Mouse (Mus musculus) large intestine, adult 2 months (tissue): Measurements from ENCODE around the gene Plac9b. TPM values are rescaled to one million over a fixed set of nuclear protein-coding genes. Genes with fewer than 3 reads are reported as not detected.
"Not testable (repeated sequence)": the region's sequence is repeated elsewhere in the genome, so short reads cannot be mapped to it uniquely, and the experiment has no call there.

Source experiments
- DNase-seq: peaks from one replicate; pipeline ENCODE4 v3.0.0-alpha.2; 2012; ENCODE audit warnings: low read depth, low spot score
- WGBS: fragments of 180-500 bp; shearing (Covaris S2); methylation state at CpG from one replicate; pipeline ENCODE4 v1.1.7; 2018; 5-methylcytosine and 5-hydroxymethylcytosine counted together
- polyA plus RNA-seq: library from polyadenylated mRNA; depleted of rRNA; stranded (reverse); fragments of >200 nt; gene quantifications from 2 replicates; pipeline ENCODE4 v1.2.3, GENCODE M21; 2012; rRNA removed

Gene Plac9b
- 14.0 and 28.3 TPM in 2 replicates for polyA plus RNA-seq

DNA sequence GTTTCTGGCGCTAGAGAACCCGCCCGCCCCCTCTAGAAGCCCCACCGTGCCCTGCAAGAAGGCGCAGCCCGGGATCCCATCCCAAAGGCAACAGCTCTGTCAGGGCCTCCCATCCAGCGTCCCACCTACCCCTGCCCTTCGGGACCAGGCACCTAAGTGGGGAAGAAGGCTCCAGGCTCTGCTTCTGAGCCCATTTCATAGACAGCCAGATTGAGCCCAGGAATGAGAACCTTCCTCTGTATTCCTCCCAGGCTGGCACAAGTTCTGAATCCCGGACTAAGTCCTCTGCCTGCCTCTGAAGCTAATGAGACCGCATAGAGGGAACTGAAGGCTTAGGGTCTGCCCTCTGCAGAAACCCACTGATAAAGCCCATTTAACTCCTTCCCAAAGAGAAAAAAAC lies at the start of gene Plac9b:
Gene Plac9b, minus strand, starts transcription at position 101 of the 400 bp plus-strand sequence.
- DNase-seq, result not testable (repeated sequence)
- WGBS, result no CpG with 5 or more reads among the region's 10 CpGs

- WGBS, result no CpG with 5 or more reads among the region's 5 CpGs
- not testable (repeated sequence) for DNase-seq
Observed at GRCm38 (mm10) chr14:26216233-26217000, 34.1 kb upstream of the Plac9b start.

DNA sequence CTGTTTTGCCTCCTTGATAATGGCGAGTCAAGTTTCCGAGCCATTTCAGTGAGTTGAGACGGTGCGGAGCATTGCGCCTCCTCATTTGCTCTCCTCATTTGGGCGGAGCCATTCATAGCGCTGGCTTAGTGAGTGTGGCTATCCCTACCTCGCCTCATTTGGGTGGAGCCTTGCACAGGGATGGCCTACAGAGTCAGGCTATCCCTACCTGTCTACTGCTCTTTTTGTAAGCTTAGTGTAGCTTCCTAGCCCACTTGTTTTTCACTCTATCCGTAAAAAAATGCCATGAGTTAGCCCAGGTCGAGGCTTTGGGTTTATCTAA lies 24.6 kb upstream of the Plac9b start, which contains the start of gene Tmem254b:
Gene Tmem254b, minus strand, starts transcription at position 116 of the 322 bp plus-strand sequence.
- no CpG with 5 or more reads among the region's 10 CpGs for WGBS
- DNase-seq, result not testable (repeated sequence)

DNA sequence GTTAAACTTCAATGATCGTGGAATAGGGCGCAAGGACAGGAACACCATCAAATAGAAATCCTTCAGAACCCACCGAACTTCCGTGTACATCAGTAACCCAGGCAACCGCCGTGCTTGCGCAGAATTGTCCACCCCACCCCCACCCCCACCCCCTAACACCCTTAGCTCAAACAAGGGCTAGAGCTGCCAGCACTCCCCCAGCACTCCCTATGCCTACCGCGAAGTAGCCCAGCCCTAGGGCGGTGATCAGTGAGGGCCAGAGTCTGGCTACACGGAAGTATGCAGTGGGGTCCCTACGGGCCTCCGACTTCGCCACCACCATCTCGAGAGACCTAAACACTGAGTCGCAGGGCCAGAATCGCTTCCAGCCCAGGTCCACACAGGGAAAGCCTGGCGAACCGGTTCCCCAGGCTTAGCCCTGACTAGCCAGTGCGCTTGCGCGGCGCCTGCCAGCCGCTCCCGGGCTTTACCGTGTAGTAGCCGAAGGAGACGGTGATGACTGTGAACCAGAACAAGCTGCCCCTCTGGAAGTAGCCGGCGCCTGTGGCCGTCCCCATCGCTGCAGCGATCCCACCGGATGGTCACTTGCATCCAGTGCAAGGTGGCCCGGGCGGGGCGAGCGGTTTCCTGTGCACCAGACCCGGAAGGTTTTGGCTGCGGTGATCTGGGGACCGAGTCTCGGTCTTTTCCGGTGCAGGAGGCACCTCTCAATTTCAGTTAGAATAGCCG lies 24.1 kb upstream of the Plac9b start:
- not testable (repeated sequence) for DNase-seq
- no CpG with 5 or more reads among the region's 44 CpGs for WGBS

GRCm38 (mm10) chr14:26197851-26198250 lies 15.6 kb upstream of the Plac9b start:
- no CpG with 5 or more reads among the region's 3 CpGs for WGBS
- not testable (repeated sequence) for DNase-seq

DNA sequence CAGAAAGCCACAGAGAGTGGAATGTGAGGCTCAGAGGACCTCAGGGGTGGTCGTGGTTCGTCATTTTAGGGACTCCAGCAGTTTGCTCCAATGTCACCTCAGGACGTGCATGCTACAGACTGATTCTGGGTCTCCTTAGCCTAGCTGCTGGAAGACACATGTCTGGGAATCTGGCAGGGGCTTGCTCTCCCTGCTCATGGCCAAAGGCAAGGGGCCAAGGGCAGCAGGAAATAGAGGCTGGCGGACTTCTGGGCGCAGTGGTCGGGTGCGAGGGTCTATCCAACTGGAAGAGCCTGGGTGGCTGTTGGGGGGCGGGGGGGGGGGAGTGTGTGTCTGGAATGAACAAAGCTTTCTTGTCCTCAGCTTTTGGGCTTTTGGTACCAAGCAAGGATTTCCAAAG lies 6.1 kb upstream of the Plac9b start:
- no CpG with 5 or more reads among the region's 8 CpGs for WGBS
- DNase-seq, result not testable (repeated sequence)

- WGBS, result no CpG with 5 or more reads among the region's 9 CpGs
- not testable (repeated sequence) for DNase-seq
Observed at GRCm38 (mm10) chr14:26186638-26187037, 4.4 kb upstream of the Plac9b start.

- not testable (repeated sequence) for DNase-seq
- WGBS, result no CpG with 5 or more reads among the region's 10 CpGs
Observed at GRCm38 (mm10) chr14:26181660-26182059, 620 bp downstream of the Plac9b start.

GRCm38 (mm10) chr14:26175028-26175427 lies 7.3 kb downstream of the Plac9b start:
- no CpG with 5 or more reads among the region's 6 CpGs for WGBS
- DNase-seq, result not testable (repeated sequence)

DNA sequence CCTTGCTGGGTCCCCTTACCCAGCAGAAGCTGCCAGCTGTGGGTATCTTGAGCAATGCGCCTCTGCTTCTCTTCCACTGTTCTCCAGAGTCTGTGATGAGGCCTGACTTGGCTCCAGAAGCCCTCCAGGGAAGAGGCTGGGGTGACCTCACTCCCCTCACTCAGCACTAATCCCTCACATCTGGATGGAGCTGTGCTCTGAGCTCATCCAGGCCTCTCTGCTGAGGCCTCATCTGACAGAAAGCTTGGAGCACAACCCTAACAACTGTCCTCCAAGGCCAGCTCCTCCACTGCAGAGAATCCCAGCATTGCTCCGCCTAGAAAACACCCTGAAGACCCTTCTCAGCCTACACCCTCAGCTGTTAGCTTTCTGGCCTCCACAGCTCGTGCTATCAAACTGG lies 8.3 kb downstream of the Plac9b start:
- not testable (repeated sequence) for DNase-seq
- no CpG with 5 or more reads among the region's 3 CpGs for WGBS

- WGBS, result no CpG with 5 or more reads among the region's 12 CpGs
- not testable (repeated sequence) for DNase-seq
Observed at GRCm38 (mm10) chr14:26165266-26165665, 17.0 kb downstream of the Plac9b start.

DNA sequence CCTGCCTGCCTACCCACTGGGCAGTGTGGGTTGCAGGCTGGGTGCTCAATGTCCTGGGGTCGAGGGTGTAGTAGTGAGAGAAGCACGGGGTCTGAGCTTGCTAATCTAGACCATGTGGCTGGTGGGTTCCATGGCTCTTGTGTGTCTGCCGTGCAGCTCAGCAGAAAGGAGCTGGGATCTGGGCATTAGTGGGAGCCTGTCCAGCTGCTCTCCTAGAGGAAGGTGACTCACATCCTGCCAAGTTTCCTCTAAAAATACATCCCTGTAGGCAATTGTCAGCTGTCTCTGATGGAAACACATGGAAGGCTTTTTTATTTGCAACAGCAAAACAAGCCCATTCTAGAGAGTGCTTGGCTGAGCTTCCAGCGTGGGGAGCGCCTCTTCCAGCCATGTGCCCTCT lies 19.9 kb downstream of the Plac9b start:
- DNase-seq, result not testable (repeated sequence)
- WGBS, result no CpG with 5 or more reads among the region's 5 CpGs

DNA sequence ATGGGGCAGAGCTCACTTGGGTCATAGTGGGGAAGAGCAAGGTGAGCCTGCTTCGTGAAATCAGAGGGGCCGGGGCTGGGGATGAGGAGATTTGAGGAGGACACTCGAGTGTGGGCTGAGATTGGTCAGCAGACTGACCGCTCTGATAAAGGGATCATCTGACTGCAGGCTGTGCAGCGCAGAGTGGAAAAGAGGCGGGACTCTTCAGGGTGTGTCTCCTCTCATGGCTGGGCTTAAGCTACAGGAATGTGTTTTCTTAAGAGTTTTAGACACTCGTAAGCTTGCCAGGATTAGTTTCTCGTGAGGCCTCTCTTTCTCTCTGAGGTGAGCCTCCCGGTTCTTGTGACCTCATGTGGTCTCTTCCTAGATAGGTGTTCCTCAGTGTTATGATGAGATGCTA lies 21.1 kb downstream of the Plac9b start:
- DNase-seq, result not testable (repeated sequence)
- no CpG with 5 or more reads among the region's 9 CpGs for WGBS

DNA sequence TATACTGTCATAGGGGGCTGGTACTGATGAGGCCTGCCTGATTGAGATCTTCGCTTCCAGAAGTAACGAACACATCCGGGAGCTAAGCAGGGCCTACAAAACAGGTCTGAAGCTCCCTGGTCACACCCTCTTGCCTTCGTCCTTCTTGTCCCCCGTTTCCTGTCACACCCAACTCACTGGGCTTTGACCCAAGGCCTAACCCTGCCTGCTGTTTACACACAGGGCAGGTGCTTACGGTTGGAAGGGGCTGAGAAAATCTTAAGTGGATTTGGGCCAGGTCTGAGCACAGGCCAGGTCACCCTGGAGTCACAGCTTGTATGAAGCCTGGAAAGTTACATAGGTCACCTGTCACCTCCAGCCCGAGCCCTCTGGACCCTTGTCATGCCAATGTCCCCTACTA lies 26.2 kb downstream of the Plac9b start:
- DNase-seq, result not testable (repeated sequence)
- WGBS, result no CpG with 5 or more reads among the region's 7 CpGs

- not testable (repeated sequence) for DNase-seq
- no CpG with 5 or more reads among the region's 2 CpGs for WGBS
Observed at GRCm38 (mm10) chr14:26147095-26147494, 35.2 kb downstream of the Plac9b start.

DNA sequence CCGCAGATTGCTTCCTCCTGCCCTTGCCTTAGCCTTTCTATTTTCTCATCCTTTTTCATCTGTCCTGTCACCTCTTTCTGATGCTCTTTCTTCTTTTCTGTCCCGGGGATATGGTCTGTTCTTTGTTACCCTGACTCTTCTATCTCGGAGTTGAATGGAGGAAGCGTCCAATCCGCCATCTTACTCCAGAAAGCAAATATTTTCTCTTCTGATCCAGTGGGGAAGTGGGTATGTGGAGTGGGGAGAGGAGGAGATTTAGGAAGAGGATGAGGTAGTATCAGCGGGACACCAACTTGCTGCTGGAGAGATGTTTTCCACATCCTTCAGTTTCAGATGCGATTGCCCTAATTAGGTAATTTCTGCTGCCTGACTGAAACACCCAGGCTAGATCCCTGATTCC lies 63.2 kb downstream of the Plac9b start:
- DNase-seq, result not testable (repeated sequence)
- WGBS, result no CpG with 5 or more reads among the region's 7 CpGs

DNA sequence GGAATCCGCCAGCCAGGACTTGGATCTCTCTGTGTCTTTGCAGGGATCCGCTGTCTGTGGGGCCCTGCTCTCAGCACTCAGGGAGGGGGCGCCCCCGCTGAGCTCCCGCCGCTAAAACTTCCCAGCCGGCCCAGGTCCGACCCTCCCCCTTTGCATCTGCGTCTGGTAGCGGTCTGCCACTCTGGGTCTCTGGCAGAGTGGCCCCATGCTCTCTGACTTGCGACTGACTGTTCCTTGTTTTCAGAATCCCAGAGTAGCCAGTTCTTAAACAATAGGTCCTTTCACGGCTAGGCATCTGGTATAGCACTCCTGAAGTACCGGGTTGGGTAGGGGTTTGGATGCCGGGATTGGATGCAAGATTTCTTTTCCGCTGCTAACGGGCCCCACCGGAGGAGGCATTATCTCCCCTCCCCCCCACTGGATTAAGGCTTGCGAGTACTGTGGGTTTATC lies 63.7 kb downstream of the Plac9b start:
- no CpG with 5 or more reads among the region's 18 CpGs for WGBS

GRCm38 (mm10) chr14:26118150-26118549 lies 64.1 kb downstream of the Plac9b start, which contains the start of gene Duxbl2:
Gene Duxbl2, plus strand, starts transcription at chr14:26118349.
- no CpG with 5 or more reads among the region's 7 CpGs for WGBS
- not testable (repeated sequence) for DNase-seq

More for the DNA sequence above, 63.7 kb downstream of the Plac9b start:
- DNase-seq, result not testable (repeated sequence)
